Mouse (Mus musculus) G1E (cell line): ENCODE measurements at regions not wholly inside any gene's neighbourhood (a gene's known extent, or its start where the extent isn't known, plus 50 kb on each side); places are given as distances from the start of the nearest gene placed in this dataset.

Experiments used
- ATAC-seq: 2 replicates; pipeline ENCODE4 v1.8.0; 2016; ENCODE audit warnings: mild to moderate bottlenecking; ENCODE audit not compliant: insufficient number of reproducible peaks, poor library complexity, low FRiP score, severe bottlenecking; ENCODE audit errors: extremely low read depth
- DNase-seq: peaks from one replicate; pipeline ENCODE4 v3.0.0; 2012; ENCODE audit warnings: low spot score
- H3K27me3 ChIP-seq: 2 replicates; pipeline ENCODE4 v1.6.1; 2012; ENCODE audit warnings: mild to moderate bottlenecking, low read length, inconsistent platforms; ENCODE audit not compliant: insufficient read depth
- H3K36me3 ChIP-seq: replicated peaks from 2 replicates; pipeline ENCODE3; 2012; ENCODE audit warnings: mild to moderate bottlenecking, inconsistent platforms
- H3K4me1 ChIP-seq: 2 replicates; pipeline ENCODE4 v1.6.1; 2012; ENCODE audit warnings: low read depth, low read length, inconsistent platforms, mixed read lengths; ENCODE audit not compliant: insufficient read depth
- H3K4me3 ChIP-seq: 2 replicates; pipeline ENCODE4 v1.5.1; 2012; ENCODE audit warnings: low read depth, mild to moderate bottlenecking, inconsistent platforms, low read length, moderate library complexity, mixed read lengths
- H3K9me3 ChIP-seq: replicated peaks from 2 replicates; pipeline ENCODE4 v1.6.1; 2012; ENCODE audit warnings: inconsistent platforms
- CTCF ChIP-seq: IDR thresholded peaks from 2 replicates; pipeline ENCODE4 v1.5.1; 2012; ENCODE audit warnings: low read depth, low read length, inconsistent platforms, mixed read lengths
- GATA1 ChIP-seq: IDR thresholded peaks from 2 replicates; pipeline ENCODE4 v1.6.1; 2012; ENCODE audit warnings: borderline replicate concordance, low read length, inconsistent platforms, mixed read lengths
- GATA2 ChIP-seq: IDR thresholded peaks from 2 replicates; pipeline ENCODE4 v1.6.1; 2012; ENCODE audit warnings: low read depth, low read length, inconsistent platforms, borderline replicate concordance
- POLR2AphosphoS5 ChIP-seq: IDR thresholded peaks from 2 replicates; pipeline ENCODE4 v1.6.1; 2012; ENCODE audit warnings: low read depth, low read length, inconsistent platforms; ENCODE audit not compliant: insufficient replicate concordance
- TAL1 ChIP-seq: conservative IDR thresholded peaks from 2 replicates; pipeline ENCODE4 v1.6.1; 2012; ENCODE audit warnings: low read depth, low read length, inconsistent platforms, mixed read lengths

- Histone ChIP-seq H3K9me3 (no peaks in the 10 kb centered on the region), H3K4me1 (no peaks in the 10 kb centered on the region), H3K36me3 (no peaks in the 10 kb centered on the region), H3K27me3 (no peaks in the 10 kb centered on the region), H3K4me3 (no peak overlapping the region)
- TF ChIP-seq GATA1: no peak
- no peak for TF ChIP-seq GATA2
- no peak for TF ChIP-seq CTCF
- no peak for TF ChIP-seq POLR2AphosphoS5
- TF ChIP-seq TAL1: no peak
- no peak for ATAC-seq
- no peak for DNase-seq
Observed at GRCm38 (mm10) chr13:16435436-16435835, 423.8 kb downstream of the Inhba start.

DNA sequence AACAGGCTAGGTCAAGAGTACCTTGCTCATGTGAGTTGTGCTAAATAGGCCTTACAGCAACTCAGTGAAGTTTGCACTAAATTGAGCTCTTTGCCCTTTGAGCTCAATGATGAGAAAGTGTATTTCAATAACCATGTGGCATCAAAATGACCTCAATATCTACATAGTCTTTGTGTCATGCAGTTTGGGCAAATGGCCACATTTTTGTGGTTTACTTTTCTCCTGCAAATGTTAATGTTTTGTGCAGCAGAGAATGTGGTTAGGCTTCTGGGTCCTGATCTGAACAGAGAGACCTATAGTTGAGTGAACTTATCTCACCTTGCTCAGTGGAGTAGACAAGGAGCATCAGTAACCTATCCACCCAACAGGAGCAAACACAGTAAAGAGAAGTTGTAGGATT is 441.6 kb downstream of the Inhba start:
- no peak for ATAC-seq
- TF ChIP-seq CTCF: no peak
- TF ChIP-seq GATA1: no peak
- TF ChIP-seq TAL1: no peak
- TF ChIP-seq POLR2AphosphoS5: no peak
- Histone ChIP-seq H3K27me3 (no peaks in the 10 kb centered on the region), H3K36me3 (no peaks in the 10 kb centered on the region), H3K9me3 (no peaks in the 10 kb centered on the region), H3K4me3 (no peak overlapping the region), H3K4me1 (no peaks in the 10 kb centered on the region)
- DNase-seq: no peak

DNA sequence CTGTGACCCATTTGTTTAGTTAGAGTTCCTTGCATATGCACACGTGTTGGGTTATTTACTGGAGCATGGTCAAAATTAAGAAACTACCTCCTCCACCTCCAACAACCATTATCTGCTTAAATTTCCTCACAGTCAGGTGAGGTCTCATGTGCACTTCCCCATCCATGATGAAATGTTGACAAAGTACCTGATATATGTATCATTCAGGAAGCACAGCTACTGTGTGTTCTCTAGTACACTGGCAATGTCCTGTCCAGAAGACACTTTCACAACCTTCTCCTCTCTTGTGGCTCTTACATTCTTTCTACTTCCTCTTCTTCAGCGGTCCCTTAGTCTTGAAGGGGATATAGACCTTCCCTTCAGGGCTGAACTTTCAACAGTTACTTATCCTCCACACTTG is 448.1 kb downstream of the Inhba start:
- no peaks in the 10 kb centered on the region for H3K36me3 ChIP-seq
- no peak overlapping the region for H3K4me3 ChIP-seq
- H3K4me1 ChIP-seq: no peaks in the 10 kb centered on the region
- no peaks in the 10 kb centered on the region for H3K9me3 ChIP-seq
- TF ChIP-seq CTCF (no peak), POLR2AphosphoS5 (no peak), GATA2 (no peak), TAL1 (no peak), GATA1 (no peak)
- DNase-seq (no peak), ATAC-seq (no peak)
- peaks cover 4% of the 10 kb centered on the region; the same call in 1 of the 2 replicates for H3K27me3 ChIP-seq

- no peak for DNase-seq
- ATAC-seq: no peak
- Histone ChIP-seq H3K4me3 (no peak overlapping the region), H3K36me3 (no peaks in the 10 kb centered on the region), H3K27me3 (peaks cover 4% of the 10 kb centered on the region; the same call in 1 of the 2 replicates), H3K4me1 (no peaks in the 10 kb centered on the region), H3K9me3 (no peaks in the 10 kb centered on the region)
- TF ChIP-seq GATA1 (no peak), GATA2 (no peak), TAL1 (no peak), POLR2AphosphoS5 (no peak), CTCF (no peak)
Observed at GRCm38 (mm10) chr13:16461681-16462080, 450.0 kb downstream of the Inhba start.

- H3K4me3 ChIP-seq: no peak overlapping the region
- TF ChIP-seq CTCF (no peak), POLR2AphosphoS5 (no peak), GATA2 (no peak), GATA1 (no peak), TAL1 (no peak)
- H3K9me3 ChIP-seq: no peaks in the 10 kb centered on the region
- H3K4me1 ChIP-seq: no peaks in the 10 kb centered on the region
- DNase-seq (no peak), ATAC-seq (no peak)
- no peaks in the 10 kb centered on the region for H3K27me3 ChIP-seq
- no peaks in the 10 kb centered on the region for H3K36me3 ChIP-seq
Observed at GRCm38 (mm10) chr13:16464823-16465222, 453.2 kb downstream of the Inhba start.

GRCm38 (mm10) chr13:16465317-16465716 is 453.7 kb downstream of the Inhba start:
- ATAC-seq: no peak

GRCm38 (mm10) chr13:16465812-16466211 is 454.2 kb downstream of the Inhba start:
- no peaks in the 10 kb centered on the region for H3K36me3 ChIP-seq
- ATAC-seq (no peak), DNase-seq (no peak)
- TF ChIP-seq GATA1 (no peak), CTCF (no peak), GATA2 (no peak)
- no peaks in the 10 kb centered on the region for H3K27me3 ChIP-seq
- H3K4me3 ChIP-seq: no peak overlapping the region
- no peaks in the 10 kb centered on the region for H3K4me1 ChIP-seq
- no peaks in the 10 kb centered on the region for H3K9me3 ChIP-seq

More at GRCm38 (mm10) chr13:16465317-16465716, 453.7 kb downstream of the Inhba start:
- Histone ChIP-seq H3K4me1 (no peaks in the 10 kb centered on the region), H3K27me3 (no peaks in the 10 kb centered on the region), H3K36me3 (no peaks in the 10 kb centered on the region), H3K9me3 (no peaks in the 10 kb centered on the region), H3K4me3 (no peak overlapping the region)
- TF ChIP-seq POLR2AphosphoS5 (no peak), GATA1 (no peak), GATA2 (no peak), TAL1 (no peak), CTCF (no peak)
- DNase-seq: no peak
